Mouse (Mus musculus) lung, adult 2 months (tissue): Measurements from ENCODE around the gene P3h1. TPM values are rescaled to one million over a fixed set of nuclear protein-coding genes. Genes with fewer than 3 reads are reported as not detected.

Experiments used
- DNase-seq: peaks from one replicate; pipeline ENCODE4 v3.0.0; 2022
- H3K4me1 ChIP-seq: fragments of 200-500 bp; 2 replicates; pipeline ENCODE4 v1.6.1; 2011; ENCODE audit warnings: low read length; ENCODE audit not compliant: control insufficient read depth, insufficient read depth
- H3K4me3 ChIP-seq: fragments of 200-500 bp; replicated peaks from 2 replicates; pipeline ENCODE3; 2011; ENCODE audit warnings: low read depth, mild to moderate bottlenecking, control low read depth, low read length; ENCODE audit errors: extremely low read depth
- CTCF ChIP-seq: fragments of 200-500 bp; IDR thresholded peaks from 2 replicates; pipeline ENCODE4 v1.5.1; 2011; ENCODE audit warnings: mild to moderate bottlenecking, low read length, control low read depth; ENCODE audit not compliant: insufficient read depth
- POLR2A ChIP-seq: fragments of 200-500 bp; IDR thresholded peaks from 2 replicates; pipeline ENCODE4 v1.6.1; 2011; ENCODE audit warnings: low read depth, mild to moderate bottlenecking, control low read depth, low read length, borderline replicate concordance; ENCODE audit errors: extremely low read depth
- WGBS: fragments of 180-500 bp; shearing (Covaris S2); methylation state at CpG from one replicate; pipeline ENCODE4 v1.1.7; 2018; 5-methylcytosine and 5-hydroxymethylcytosine counted together
- polyA plus RNA-seq: library from polyadenylated mRNA; depleted of rRNA; stranded (reverse); fragments of >200 nt; gene quantifications from 2 replicates; pipeline ENCODE4 v1.2.3, GENCODE M21; 2012

P3h1 gene
- polyA plus RNA-seq, 1 experiment: 22.4 TPM

- no peak overlapping the region for H3K4me3 ChIP-seq
- no peak for DNase-seq
- no peak for TF ChIP-seq CTCF
- no peak for TF ChIP-seq POLR2A
- 88% methylated on average over 3 of the region's 3 CpGs for WGBS
- no peaks in the 10 kb centered on the region; the same call in 1 of the 2 replicates for H3K4me1 ChIP-seq
These were observed 1.6 kb downstream of the P3h1 start for GRCm38 (mm10) chr4:119234348-119234747.

GRCm38 (mm10) chr4:119238661-119239060 is 5.9 kb downstream of the P3h1 start:
- no peak overlapping the region for H3K4me3 ChIP-seq
- TF ChIP-seq CTCF (no peak), POLR2A (no peak)
- WGBS: 72% methylated on average over 3 of the region's 3 CpGs

GRCm38 (mm10) chr4:119239181-119239682 is 6.5 kb downstream of the P3h1 start:
- 26% methylated on average over 12 of the region's 12 CpGs for WGBS
- H3K4me1 ChIP-seq: no peaks in the 10 kb centered on the region; the same call in 1 of the 2 replicates
- TF ChIP-seq CTCF: peak; percentile 45; the same call in 1 of the 2 replicates
- no peak for TF ChIP-seq POLR2A
- H3K4me3 ChIP-seq: peak overlapping the region; percentile 32
- peak; percentile 34 for DNase-seq

More at GRCm38 (mm10) chr4:119238661-119239060, 5.9 kb downstream of the P3h1 start:
- no peaks in the 10 kb centered on the region; the same call in 1 of the 2 replicates for H3K4me1 ChIP-seq
- DNase-seq: no peak

- no peak for DNase-seq
- Histone ChIP-seq H3K4me1 (peaks cover 2% of the 10 kb centered on the region), H3K4me3 (no peak overlapping the region)
- WGBS: 87% methylated on average over 14 of the region's 14 CpGs
- TF ChIP-seq CTCF: peak; percentile 42; the same call in 1 of the 2 replicates
- no peak for TF ChIP-seq POLR2A
These were observed 8.9 kb downstream of the P3h1 start for GRCm38 (mm10) chr4:119241664-119242063.

GRCm38 (mm10) chr4:119242571-119242970 is 9.9 kb downstream of the P3h1 start:
- DNase-seq: no peak
- no peak overlapping the region for H3K4me3 ChIP-seq
- WGBS: 90% methylated on average over 12 of the region's 12 CpGs
- TF ChIP-seq CTCF (no peak), POLR2A (no peak)
- H3K4me1 ChIP-seq: peaks cover 2% of the 10 kb centered on the region

- TF ChIP-seq CTCF (no peak), POLR2A (no peak)
- no peak overlapping the region for H3K4me3 ChIP-seq
- WGBS: 70% methylated on average over 22 of the region's 22 CpGs
- no peak for DNase-seq
- peaks cover 4% of the 10 kb centered on the region for H3K4me1 ChIP-seq
These were observed 11.9 kb downstream of the P3h1 start for GRCm38 (mm10) chr4:119244468-119245240.

- Histone ChIP-seq H3K4me1 (peaks cover 4% of the 10 kb centered on the region), H3K4me3 (no peak overlapping the region)
- 49% methylated on average over 7 of the region's 7 CpGs for whole genome bisulfite sequencing
- DNase-seq: peak; percentile 28
- TF ChIP-seq CTCF: no peak
- no peak for TF ChIP-seq POLR2A
These were observed 12.8 kb downstream of the P3h1 start for GRCm38 (mm10) chr4:119245556-119245955.

- no peak for DNase-seq
- TF ChIP-seq POLR2A (no peak), CTCF (no peak)
- WGBS: 79% methylated on average over 9 of the region's 9 CpGs
- Histone ChIP-seq H3K4me3 (no peak overlapping the region), H3K4me1 (peaks cover 4% of the 10 kb centered on the region)
These were observed 13.2 kb downstream of the P3h1 start for GRCm38 (mm10) chr4:119245961-119246360.

GRCm38 (mm10) chr4:119246688-119247225 is 14.0 kb downstream of the P3h1 start:
- DNase-seq: no peak
- Histone ChIP-seq H3K4me3 (no peak overlapping the region), H3K4me1 (peaks cover 4% of the 10 kb centered on the region)
- 62% methylated on average over 14 of the region's 14 CpGs for WGBS
- no peak for TF ChIP-seq CTCF
- no peak for TF ChIP-seq POLR2A
